Mouse (Mus musculus): ENCODE measurements around the gene Gm19410. TPM values are rescaled to one million over a fixed set of nuclear protein-coding genes. Genes with fewer than 3 reads are reported as not detected.

Gene Gm19410
- not detected in 2 replicates for polyA plus RNA-seq (2012; rRNA removed)

GRCm38 (mm10) chr8:35765499-35766193, at the start of gene Gm19410:
TSS of gene Gm19410 (plus strand) at chr8:35765790.

